13 mouse cellular contexts compared by ENCODE assay signal in genomic region chr5:137670240-137670639, GRCm38 (mm10). TPM values are rescaled to one million over a fixed set of nuclear protein-coding genes. Genes with fewer than 3 reads are reported as not detected.
DNase-seq lines count a peak whose midpoint lies in the region; ATAC-seq and TF ChIP-seq lines count a peak whose summit lies in the region.
"Had no signal": no experiment of that assay in that cellular context is flagged by ENCODE, and none has a peak within 500 bp of the region (broad histone marks: within the 10 kb centered on the region; RNA-seq: fewer than 3 reads in every experiment).

No protein-coding gene starts in this region.

- H3K9ac ChIP-seq in lung, postnatal 0 days (replicated peaks; ENCODE audit: low read depth), result no peak overlapping the region
- H3K9ac ChIP-seq in forebrain, embryonic 14.5 days (ENCODE audit: low read length), result no peak overlapping the region
- H3K9ac ChIP-seq: limb, embryonic 15.5 days; midbrain, embryonic 12.5 days had no signal

- no peaks in the 10 kb centered on the region for H3K27me3 ChIP-seq in lung, postnatal 0 days (replicated peaks; ENCODE audit: insufficient read depth, low read length)
- H3K27me3 ChIP-seq in splenic B cell, adult 2 months (ENCODE audit: control insufficient read depth, insufficient read depth, low read length, poor library complexity, severe bottlenecking), result no peaks in the 10 kb centered on the region
- H3K27me3 ChIP-seq in forebrain, embryonic 14.5 days (replicated peaks; ENCODE audit: control insufficient read depth, insufficient read depth, low read length), result no peaks in the 10 kb centered on the region
- H3K27me3 ChIP-seq: limb, embryonic 15.5 days; midbrain, embryonic 12.5 days had no signal

- no peaks in the 10 kb centered on the region for H3K9me3 ChIP-seq in lung, postnatal 0 days (ENCODE audit: low read length)
- H3K9me3 ChIP-seq in forebrain, embryonic 14.5 days (replicated peaks; ENCODE audit: control insufficient read depth, low read length), result no peaks in the 10 kb centered on the region
- H3K9me3 ChIP-seq: limb, embryonic 15.5 days; midbrain, embryonic 12.5 days had no signal

- ATAC-seq in lung, postnatal 0 days, result no peak
- no peak for ATAC-seq in forebrain, embryonic 14.5 days

- TF ChIP-seq CTCF in gastrocnemius, adult 2 months (IDR thresholded peaks at IDR 0.05), result peak; percentile 44
- TF ChIP-seq CTCF in lung, postnatal 0 days (IDR thresholded peaks at IDR 0.05), result peak; percentile 65
- no peak for TF ChIP-seq CTCF in embryonic fibroblast, embryonic 13.5 days (IDR thresholded peaks at IDR 0.05; ENCODE audit: borderline replicate concordance, insufficient read depth, low read length)

- H3K27ac ChIP-seq in gastrocnemius, adult 2 months, result peak overlapping the region; percentile 88
- peak overlapping the region; percentile 34; the same call in 1 of the 2 replicates for H3K27ac ChIP-seq in lung, postnatal 0 days (ENCODE audit: low read length)
- H3K27ac ChIP-seq in embryonic fibroblast, embryonic 13.5 days (ENCODE audit: insufficient read depth, low read length), result 0 out of 2 replicates have a peak overlapping the region, but pooled peaks have one; percentile 69
- no peak overlapping the region for H3K27ac ChIP-seq in forebrain, embryonic 14.5 days (ENCODE audit: low read depth, low read length)
- H3K27ac ChIP-seq: midbrain, embryonic 12.5 days had no signal

- intact Hi-C loops in gastrocnemius, adult 2 months (cut with DNase I), result no loop called here

- no peak for DNase-seq in gastrocnemius, adult 2 months
- no peak for DNase-seq in gastrocnemius, adult 8-10 months (ENCODE audit: low spot score in 2 of 2)
- DNase-seq in lung, postnatal 0 days (ENCODE audit: low spot score), result peak; percentile 59
- no peak for DNase-seq in lung, postnatal 25 days (ENCODE audit: low spot score)
- peak; percentile 70 for DNase-seq in splenic B cell, adult 2 months (ENCODE audit: low read depth, low spot score)
- no peak for DNase-seq in forebrain, embryonic 14.5 days (ENCODE audit: low spot score)
- DNase-seq in c-Kit-positive CD71-positive TER-119-positive erythroid progenitor cells, embryonic 14.5 days (ENCODE audit: low spot score), result no peak
- DNase-seq: cerebellum, adult 11-12 months; gastrocnemius, postnatal 14 days; heart, postnatal 10 days had no signal

- peaks cover 4% of the 10 kb centered on the region; the same call in 1 of the 2 replicates for H3K36me3 ChIP-seq in lung, postnatal 0 days (ENCODE audit: insufficient read depth, low read length)
- no peaks in the 10 kb centered on the region; the same call in 1 of the 2 replicates for H3K36me3 ChIP-seq in splenic B cell, adult 2 months (ENCODE audit: control insufficient read depth, insufficient read depth, low read length, poor library complexity, severe bottlenecking)
- peaks cover 23% of the 10 kb centered on the region for H3K36me3 ChIP-seq in forebrain, embryonic 14.5 days (ENCODE audit: control insufficient read depth, insufficient read depth, low read length)

- H3K4me2 ChIP-seq in lung, postnatal 0 days (replicated peaks; ENCODE audit: low read depth, low read length), result no peak overlapping the region
- no peak overlapping the region for H3K4me2 ChIP-seq in forebrain, embryonic 14.5 days (ENCODE audit: low read length)
- H3K4me2 ChIP-seq: limb, embryonic 15.5 days; midbrain, embryonic 12.5 days had no signal

- no peak for TF ChIP-seq EP300 in lung, postnatal 0 days (IDR thresholded peaks at IDR 0.05)

- TF ChIP-seq POLR2A in embryonic fibroblast, embryonic 13.5 days (IDR thresholded peaks at IDR 0.05; ENCODE audit: low read depth, low read length), result no peak

- 100% methylated on average over 1 of the region's 1 CpGs for WGBS in lung, postnatal 0 days
- 92% methylated on average over 1 of the region's 1 CpGs for WGBS in forebrain, embryonic 14.5 days

- no peak overlapping the region for H3K4me3 ChIP-seq in gastrocnemius, adult 2 months
- H3K4me3 ChIP-seq in lung, postnatal 0 days (ENCODE audit: low read depth, low read length), result no peak overlapping the region
- H3K4me3 ChIP-seq in embryonic fibroblast, embryonic 13.5 days (ENCODE audit: insufficient read depth, low read length), result no peak overlapping the region
- H3K4me3 ChIP-seq in forebrain, embryonic 14.5 days (ENCODE audit: low read depth, low read length), result no peak overlapping the region
- H3K4me3 ChIP-seq: limb, embryonic 15.5 days; midbrain, embryonic 12.5 days had no signal

- H3K4me1 ChIP-seq in lung, postnatal 0 days (ENCODE audit: insufficient read depth, low read depth, low read length), result peaks cover 10% of the 10 kb centered on the region; the same call in 1 of the 2 replicates
- H3K4me1 ChIP-seq in embryonic fibroblast, embryonic 13.5 days (ENCODE audit: control insufficient read depth, insufficient read depth, low read length), result peaks cover 9% of the 10 kb centered on the region; the same call in 1 of the 2 replicates
- H3K4me1 ChIP-seq in forebrain, embryonic 14.5 days (ENCODE audit: control insufficient read depth, insufficient read depth, low read length), result no peaks in the 10 kb centered on the region

RNA-seq across cellular contexts. Expression of gene Agfg2, which starts 14.3 kb away (rescaled TPM):
- total RNA-seq in gastrocnemius, adult 2 months (2021), result 10 to 100 TPM in 1 of 2 experiments, 1 to 10 TPM in 1; 3.3 to 10.3 TPM
- total RNA-seq in gastrocnemius, adult 8-10 months (2022), result 1 to 10 TPM; 2.4 to 4.4 (median 3.3) TPM
- polyA plus RNA-seq in lung, postnatal 0 days (2015; fragmentation: Nextera tagmentation; extraction: Ambion mirVana), result 14.2 and 14.9 TPM in 2 replicates
- 15.1 and 22.0 TPM in 2 replicates for polyA plus RNA-seq in embryonic fibroblast, embryonic 13.5 days (2011; ENCODE audit: insufficient read length, low read depth, missing spikeins)
- polyA plus RNA-seq in forebrain, embryonic 14.5 days (2014; fragmentation: Nextera tagmentation; extraction: Ambion mirVana), result 10.4 and 11.8 TPM in 2 replicates

RNA-seq across cellular contexts. Expression of gene Irs3, which starts 24.7 kb away (rescaled TPM):
- under 1 TPM; 0.26 to 0.78 TPM for total RNA-seq in gastrocnemius, adult 2 months (2021)
- under 1 TPM; 0.19 to 0.81 (median 0.25) TPM for total RNA-seq in gastrocnemius, adult 8-10 months (2022)
- 0.80 and 0.96 TPM in 2 replicates for polyA plus RNA-seq in lung, postnatal 0 days (2015; fragmentation: Nextera tagmentation; extraction: Ambion mirVana)
- 0.22 and 0.37 TPM in 2 replicates for polyA plus RNA-seq in embryonic fibroblast, embryonic 13.5 days (2011; ENCODE audit: insufficient read length, low read depth, missing spikeins)
- not detected in 2 replicates for polyA plus RNA-seq in forebrain, embryonic 14.5 days (2014; fragmentation: Nextera tagmentation; extraction: Ambion mirVana)

RNA-seq across cellular contexts. Expression of gene Sap25, which starts 29.1 kb away (rescaled TPM):
- 1 to 10 TPM; 1.6 to 4.2 TPM for total RNA-seq in gastrocnemius, adult 2 months (2021)
- total RNA-seq in gastrocnemius, adult 8-10 months (2022), result 1 to 10 TPM in 2 of 4 experiments, under 1 TPM in 2; 0.75 to 1.8 (median 1.1) TPM
- polyA plus RNA-seq in lung, postnatal 0 days (2015; fragmentation: Nextera tagmentation; extraction: Ambion mirVana), result 12.3 and 13.2 TPM in 2 replicates
- 2.5 and 3.4 TPM in 2 replicates for polyA plus RNA-seq in embryonic fibroblast, embryonic 13.5 days (2011; ENCODE audit: insufficient read length, low read depth, missing spikeins)
- polyA plus RNA-seq in forebrain, embryonic 14.5 days (2014; fragmentation: Nextera tagmentation; extraction: Ambion mirVana), result 1.5 and 4.6 TPM in 2 replicates

RNA-seq across cellular contexts. Expression of gene Gm20605, which starts 41.3 kb away (rescaled TPM):
- 1 to 10 TPM; 2.9 to 3.3 TPM for total RNA-seq in gastrocnemius, adult 2 months (2021)
- 1 to 10 TPM; 1.9 to 3.5 (median 2.5) TPM for total RNA-seq in gastrocnemius, adult 8-10 months (2022)
- polyA plus RNA-seq in lung, postnatal 0 days (2015; fragmentation: Nextera tagmentation; extraction: Ambion mirVana), result 11.6 and 12.3 TPM in 2 replicates
- polyA plus RNA-seq in embryonic fibroblast, embryonic 13.5 days (2011; ENCODE audit: insufficient read length, low read depth, missing spikeins), result 3.0 and 3.5 TPM in 2 replicates
- 4.6 and 6.6 TPM in 2 replicates for polyA plus RNA-seq in forebrain, embryonic 14.5 days (2014; fragmentation: Nextera tagmentation; extraction: Ambion mirVana)

RNA-seq across cellular contexts. Expression of gene Lrch4, which starts 41.3 kb away (rescaled TPM):
- total RNA-seq in gastrocnemius, adult 2 months (2021), result 10 to 100 TPM; 15.6 to 17.1 TPM
- total RNA-seq in gastrocnemius, adult 8-10 months (2022), result 10 to 100 TPM; 12.7 to 15.7 (median 14.6) TPM
- 47.4 and 50.7 TPM in 2 replicates for polyA plus RNA-seq in lung, postnatal 0 days (2015; fragmentation: Nextera tagmentation; extraction: Ambion mirVana)
- 17.5 and 29.1 TPM in 2 replicates for polyA plus RNA-seq in embryonic fibroblast, embryonic 13.5 days (2011; ENCODE audit: insufficient read length, low read depth, missing spikeins)
- polyA plus RNA-seq in forebrain, embryonic 14.5 days (2014; fragmentation: Nextera tagmentation; extraction: Ambion mirVana), result 12.3 and 12.4 TPM in 2 replicates

Comparison
In these comparisons a context has a peak if more than half of its experiments do, and no peak if none do; other contexts are left out.
1. DNase-seq: peak in lung, postnatal 0 days (single experiment) and splenic B cell, adult 2 months (single experiment); none in gastrocnemius, adult 2 months (single experiment), gastrocnemius, adult 8-10 months (0 of 2), lung, postnatal 25 days (single experiment), forebrain, embryonic 14.5 days (single experiment) and c-Kit-positive CD71-positive TER-119-positive erythroid progenitor cells, embryonic 14.5 days (single experiment).